Mouse (Mus musculus): ENCODE measurements at regions not wholly inside any gene's neighbourhood (a gene's known extent, or its start where the extent isn't known, plus 50 kb on each side); places are given as distances from the start of the nearest gene placed in this dataset.

GRCm38 (mm10) chr9:32815473-32815872 lies 179.5 kb downstream of the Ets1 start:
- no peak for DNase-seq (ENCODE audit: low spot score in 2 of 2)

GRCm38 (mm10) chr9:32816649-32817425 lies 180.8 kb downstream of the Ets1 start:
- DNase-seq (ENCODE audit: low spot score in 2 of 2), result no peak

- DNase-seq (ENCODE audit: low spot score in 2 of 2), result no peak
Measured at GRCm38 (mm10) chr9:32817442-32818358, 181.7 kb downstream of the Ets1 start.

- DNase-seq (ENCODE audit: low spot score in 2 of 2), result no peak
Measured at GRCm38 (mm10) chr9:32823439-32824133, 187.6 kb downstream of the Ets1 start.

- no peak for DNase-seq (ENCODE audit: low spot score in 2 of 2)
Measured at GRCm38 (mm10) chr9:32824134-32824531, 188.1 kb downstream of the Ets1 start.

- DNase-seq (ENCODE audit: low spot score in 2 of 2), result no peak
Measured at GRCm38 (mm10) chr9:32830268-32830891, 194.4 kb downstream of the Ets1 start.

GRCm38 (mm10) chr9:32833373-32833772 lies 197.4 kb downstream of the Ets1 start:
- DNase-seq (ENCODE audit: low spot score in 2 of 2), result no peak

GRCm38 (mm10) chr9:32834751-32835625 lies 199.0 kb downstream of the Ets1 start:
- no peak for DNase-seq (ENCODE audit: low spot score in 2 of 2)

GRCm38 (mm10) chr9:32835626-32835971 lies 199.6 kb downstream of the Ets1 start:
- no peak for DNase-seq (ENCODE audit: low spot score in 2 of 2)

- DNase-seq (ENCODE audit: low spot score in 2 of 2), result no peak
Measured at GRCm38 (mm10) chr9:32836371-32836770, 200.3 kb downstream of the Ets1 start.

- DNase-seq (ENCODE audit: low spot score in 2 of 2), result no peak
Measured at GRCm38 (mm10) chr9:32847361-32847760, 211.3 kb downstream of the Ets1 start.

- no peak for DNase-seq (ENCODE audit: low spot score in 2 of 2)
Measured at GRCm38 (mm10) chr9:32852282-32852681, 216.3 kb downstream of the Ets1 start.

- DNase-seq (ENCODE audit: low spot score in 2 of 2), result no peak
Measured at GRCm38 (mm10) chr9:32863286-32863685, 227.3 kb downstream of the Ets1 start.

GRCm38 (mm10) chr9:32868936-32869335 lies 232.9 kb downstream of the Ets1 start:
- DNase-seq (ENCODE audit: low spot score in 2 of 2), result no peak

- no peak for DNase-seq (ENCODE audit: low spot score in 2 of 2)
Measured at GRCm38 (mm10) chr9:32874306-32874875, 238.4 kb downstream of the Ets1 start.

GRCm38 (mm10) chr9:32882819-32883587 lies 247.0 kb downstream of the Ets1 start:
- DNase-seq (ENCODE audit: low spot score in 2 of 2), result no peak

GRCm38 (mm10) chr9:32886008-32886650 lies 250.1 kb downstream of the Ets1 start:
- no peak for DNase-seq (ENCODE audit: low spot score in 2 of 2)

- no peak for DNase-seq (ENCODE audit: low spot score in 2 of 2)
Measured at GRCm38 (mm10) chr9:32899801-32900200, 263.8 kb downstream of the Ets1 start.

GRCm38 (mm10) chr9:32901287-32901686 lies 265.3 kb downstream of the Ets1 start:
- no peak for DNase-seq (ENCODE audit: low spot score in 2 of 2)
